Comparison of ENCODE assay signal across 9 mouse cellular contexts in genomic region chr13:49480057-49480456, GRCm38 (mm10). TPM values are rescaled to one million over a fixed set of nuclear protein-coding genes. Genes with fewer than 3 reads are reported as not detected.
DNase-seq lines count a peak whose midpoint lies in the region; ATAC-seq and TF ChIP-seq lines count a peak whose summit lies in the region.
"Had no signal": no experiment of that assay in that cellular context is flagged by ENCODE, and none has a peak within 500 bp of the region (broad histone marks: within the 10 kb centered on the region; RNA-seq: fewer than 3 reads in every experiment).

No protein-coding gene starts in this region.

- no peak overlapping the region for H3K9ac ChIP-seq in limb, embryonic 14.5 days (ENCODE audit: low read depth, low read length, severe bottlenecking)

- H3K4me2 ChIP-seq in limb, embryonic 14.5 days (replicated peaks; ENCODE audit: low read depth, low read length, severe bottlenecking), result no peak overlapping the region

- no peak for TF ChIP-seq POLR2A in limb, embryonic 14.5 days (IDR thresholded peaks at IDR 0.05; ENCODE audit: borderline replicate concordance, extremely low read depth, insufficient read depth, insufficient read length)

- H3K4me3 ChIP-seq in limb, embryonic 14.5 days (replicated peaks; ENCODE audit: low read length), result no peak overlapping the region

- no peak for DNase-seq in frontal cortex, postnatal 25 days (ENCODE audit: low spot score in 2 of 2)
- DNase-seq in 3134 (ENCODE audit: extremely low read depth, insufficient read length, low spot score), result peak; percentile 24
- peak; percentile 62 for DNase-seq in cerebellum, adult 11-12 months
- DNase-seq in heart, adult 8-10 months (ENCODE audit: low spot score), result peak; percentile 90
- peak; percentile 90 for DNase-seq in limb, embryonic 14.5 days (ENCODE audit: low spot score)
- peak; percentile 68 to 74 for DNase-seq in urinary bladder, postnatal 4 days (ENCODE audit: low spot score in 2 of 2)
- no peak for DNase-seq in thymus, postnatal 4 days

- H3K27ac ChIP-seq in limb, embryonic 14.5 days (replicated peaks; ENCODE audit: low read depth, low read length), result peak overlapping the region; percentile 88

- H3K36me3 ChIP-seq in limb, embryonic 14.5 days (ENCODE audit: control insufficient read depth, insufficient read depth, low read length), result no peaks in the 10 kb centered on the region

- peak; percentile 85 for ATAC-seq in frontal cortex, adult (ENCODE audit: low TSS enrichment)
- peak; percentile 86 for ATAC-seq in limb, embryonic 14.5 days (ENCODE audit: low FRiP score, low read depth)

- 53% methylated on average over 2 of the region's 2 CpGs for WGBS in limb, embryonic 14.5 days

- no peaks in the 10 kb centered on the region for H3K27me3 ChIP-seq in limb, embryonic 14.5 days (ENCODE audit: control insufficient read depth, insufficient read depth, low read length)

- H3K9me3 ChIP-seq in limb, embryonic 14.5 days (ENCODE audit: control insufficient read depth, low read length), result no peaks in the 10 kb centered on the region

- peaks cover 30% of the 10 kb centered on the region for H3K4me1 ChIP-seq in limb, embryonic 14.5 days (ENCODE audit: control insufficient read depth, insufficient read depth, low read length)

RNA-seq across cellular contexts. Expression of gene Tes3-ps, which starts 13.1 kb away (rescaled TPM):
- 1 to 10 TPM in 2 of 4 experiments, under 1 TPM in 2; 0.73 to 1.3 (median 1.0) TPM for total RNA-seq in heart, adult 8-10 months (2022)
- 0.15 and 0.20 TPM in 2 replicates for polyA plus RNA-seq in limb, embryonic 14.5 days (2012; rRNA removed)
- polyA plus RNA-seq in limb, embryonic 14.5 days (2014; fragmentation: Nextera tagmentation; extraction: Ambion mirVana), result 0.58 and 0.91 TPM in 2 replicates
- polyA plus RNA-seq: spleen, adult 2 months had no signal

RNA-seq across cellular contexts. Expression of gene Ecm2, which starts 24.6 kb away (rescaled TPM):
- 10 to 100 TPM; 10.8 to 14.2 (median 11.6) TPM for total RNA-seq in heart, adult 8-10 months (2022)
- 3.4 and 4.6 TPM in 2 replicates for polyA plus RNA-seq in limb, embryonic 14.5 days (2012; rRNA removed)
- 2.5 and 2.8 TPM in 2 replicates for polyA plus RNA-seq in limb, embryonic 14.5 days (2014; fragmentation: Nextera tagmentation; extraction: Ambion mirVana)

RNA-seq across cellular contexts. Expression of gene Ippk, which starts 59.0 kb away (rescaled TPM):
- 1 to 10 TPM; 5.5 to 7.5 (median 7.1) TPM for total RNA-seq in heart, adult 8-10 months (2022)
- 9.0 and 9.8 TPM in 2 replicates for polyA plus RNA-seq in limb, embryonic 14.5 days (2012; rRNA removed)
- 14.3 and 14.5 TPM in 2 replicates for polyA plus RNA-seq in limb, embryonic 14.5 days (2014; fragmentation: Nextera tagmentation; extraction: Ambion mirVana)

Comparison
In these comparisons a context has a peak if more than half of its experiments do, and no peak if none do; other contexts are left out.
1. DNase-seq: peak in 3134 (single experiment), cerebellum, adult 11-12 months (single experiment), heart, adult 8-10 months (single experiment), limb, embryonic 14.5 days (single experiment) and urinary bladder, postnatal 4 days (2 of 2); none in frontal cortex, postnatal 25 days (0 of 2) and thymus, postnatal 4 days (single experiment).